Mouse (Mus musculus) frontal cortex, postnatal 25 days (tissue): ENCODE measurements at regions not wholly inside any gene's neighbourhood (a gene's known extent, or its start where the extent isn't known, plus 50 kb on each side); places are given as distances from the start of the nearest gene placed in this dataset.

Experiments used
- DNase-seq, 2 experiments: peaks; one replicate each; pipeline ENCODE4 v3.0.0; 2022; ENCODE audit warnings: low spot score in 2 of 2

DNA sequence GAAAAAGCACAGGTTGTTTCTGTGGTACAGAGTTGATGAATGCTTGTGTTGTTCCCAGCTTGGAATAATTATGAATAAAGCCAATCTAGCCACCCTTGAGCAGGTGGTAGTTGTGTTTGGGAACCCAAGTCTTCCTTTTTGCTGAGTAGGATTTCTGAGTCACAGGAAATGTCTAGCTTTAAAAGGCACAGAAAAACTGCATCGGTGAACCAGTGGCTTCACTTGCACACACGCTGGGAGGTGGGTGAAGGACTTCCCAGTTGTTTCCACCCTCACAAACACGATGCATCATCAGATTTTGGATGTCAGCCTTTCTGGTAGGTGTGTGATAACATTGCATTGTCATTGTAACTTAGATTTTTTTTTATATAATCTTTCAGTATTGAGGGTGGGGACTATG, 322.9 kb upstream of the Slco3a1 start:
- DNase-seq = no peak

DNA sequence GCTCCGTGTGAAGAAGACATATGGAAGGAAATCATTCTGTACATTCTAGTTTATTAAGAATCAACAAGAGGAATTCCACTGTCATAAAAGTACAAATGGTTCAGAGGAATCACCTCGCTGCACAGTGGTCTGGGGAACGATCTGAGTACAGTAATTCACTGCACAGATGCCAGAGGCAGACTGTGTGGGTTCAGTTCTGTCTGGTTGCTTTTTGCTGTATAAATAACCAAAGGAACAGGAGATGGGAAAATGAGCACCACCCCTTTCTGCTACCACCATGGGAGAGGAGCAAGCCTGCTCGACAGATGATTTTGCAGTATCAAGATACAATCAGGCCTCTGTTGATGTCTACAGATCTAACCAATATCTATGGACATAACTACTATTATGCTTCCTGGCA, 322.1 kb upstream of the Slco3a1 start:
- DNase-seq = no peak

DNA sequence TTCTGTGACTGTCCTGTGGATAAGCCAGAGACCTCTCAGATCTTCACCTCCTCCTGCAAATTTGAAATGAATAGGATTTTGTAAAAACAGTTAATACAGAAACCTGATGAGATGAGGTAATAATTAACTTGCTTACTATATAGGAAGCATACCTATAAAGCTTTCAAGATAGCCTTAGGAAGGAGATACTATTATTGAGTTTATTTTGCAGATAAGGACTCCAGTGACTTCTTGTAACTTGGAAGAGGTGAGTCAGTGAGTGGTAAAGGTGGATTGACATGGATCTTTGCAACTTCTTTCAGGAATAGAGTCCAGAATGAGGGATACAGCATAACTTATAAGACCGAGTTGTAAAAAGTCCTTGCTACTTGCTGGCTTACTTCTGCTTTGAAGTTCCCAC, 315.7 kb upstream of the Slco3a1 start:
- no peak for DNase-seq

GRCm38 (mm10) chr7:74862727-74863126, 308.1 kb upstream of the Slco3a1 start:
- no peak for DNase-seq

- DNase-seq = no peak
Observed at GRCm38 (mm10) chr7:74844306-74844929, 289.8 kb upstream of the Slco3a1 start.

DNA sequence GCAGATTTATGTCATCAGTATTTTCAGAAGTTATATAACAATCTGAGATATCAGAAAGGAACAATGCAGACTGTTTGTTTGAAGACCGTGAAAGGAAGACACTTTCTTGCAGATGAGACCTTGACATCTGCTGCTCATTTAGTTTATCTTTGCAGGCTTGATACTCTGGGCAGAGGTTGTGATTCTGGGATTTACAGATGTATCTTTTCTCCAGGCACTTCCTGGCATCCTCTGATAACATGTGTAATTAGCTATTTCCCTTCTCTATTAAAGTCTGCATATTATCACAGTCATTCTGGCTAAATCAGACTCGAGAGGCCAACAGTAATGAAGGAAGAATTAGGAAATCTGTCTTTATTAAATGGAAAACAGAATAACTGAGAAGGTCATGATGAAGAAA, 268.7 kb upstream of the Slco3a1 start:
- no peak for DNase-seq

DNA sequence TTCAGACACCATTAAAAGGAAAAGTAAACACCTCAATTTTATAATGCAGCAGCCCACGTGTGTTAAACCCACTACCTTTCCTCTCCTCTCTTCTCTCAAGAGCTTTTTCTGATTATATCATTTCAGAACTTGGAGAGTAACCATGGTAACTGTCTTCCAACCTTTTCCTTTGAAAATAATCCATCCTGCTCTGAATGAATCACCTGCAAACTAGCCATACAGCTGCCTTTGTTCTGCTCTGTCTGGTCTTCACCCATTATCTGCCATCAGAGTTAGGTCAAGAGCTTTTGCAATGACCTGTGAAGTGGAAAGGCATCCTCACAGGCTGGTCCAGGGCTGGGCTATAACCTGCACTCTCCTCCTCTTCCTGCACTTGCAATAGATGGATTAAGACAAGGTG, 238.7 kb upstream of the Slco3a1 start:
- no peak for DNase-seq

GRCm38 (mm10) chr7:74788696-74789095, 234.1 kb upstream of the Slco3a1 start:
- no peak for DNase-seq

DNA sequence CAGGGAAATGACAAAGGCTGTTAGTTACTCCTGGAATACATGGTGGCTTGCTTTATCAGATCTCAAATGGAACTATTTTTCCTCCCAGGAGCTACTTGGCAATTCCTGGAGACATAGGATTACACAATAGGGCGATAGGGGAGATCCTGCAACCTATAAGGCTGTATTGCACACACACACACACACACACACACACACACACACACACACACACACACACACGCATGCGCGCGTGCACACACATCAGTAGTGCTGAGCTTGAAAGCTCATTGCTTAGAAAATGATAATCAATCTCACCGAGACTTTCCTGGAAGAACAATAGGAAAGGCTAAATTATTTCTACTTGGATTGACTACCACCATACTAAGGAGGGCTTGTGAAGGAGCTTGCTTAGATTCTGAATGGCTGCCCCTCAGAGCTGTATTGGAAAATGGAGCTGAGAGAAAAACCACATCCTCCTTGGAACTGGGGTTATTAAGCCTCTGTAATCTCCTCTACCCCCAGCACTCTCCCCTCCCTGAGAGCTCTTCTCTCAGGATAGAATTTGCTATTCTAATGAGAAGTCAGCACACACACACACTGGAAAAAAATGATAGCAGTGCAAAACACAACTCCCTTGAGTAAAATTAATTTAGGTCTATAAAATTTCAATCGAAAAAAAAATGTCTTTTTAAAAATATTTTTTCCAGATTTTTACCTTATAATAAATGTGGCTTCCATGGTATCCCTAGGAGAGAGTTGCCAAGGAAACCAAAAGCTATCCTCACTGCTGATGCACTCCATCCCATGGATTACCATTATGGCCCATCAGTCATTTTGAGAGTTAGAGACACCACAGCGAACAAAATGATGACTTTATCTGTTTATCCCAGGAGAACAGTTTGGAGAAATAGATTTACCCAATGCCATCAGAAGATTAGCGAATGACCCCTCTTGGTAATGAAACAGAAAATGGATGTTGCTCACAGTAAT, 217.1 kb upstream of the Slco3a1 start:
- DNase-seq = no peak

GRCm38 (mm10) chr7:74766550-74766949, 212.0 kb upstream of the Slco3a1 start:
- DNase-seq = no peak

DNA sequence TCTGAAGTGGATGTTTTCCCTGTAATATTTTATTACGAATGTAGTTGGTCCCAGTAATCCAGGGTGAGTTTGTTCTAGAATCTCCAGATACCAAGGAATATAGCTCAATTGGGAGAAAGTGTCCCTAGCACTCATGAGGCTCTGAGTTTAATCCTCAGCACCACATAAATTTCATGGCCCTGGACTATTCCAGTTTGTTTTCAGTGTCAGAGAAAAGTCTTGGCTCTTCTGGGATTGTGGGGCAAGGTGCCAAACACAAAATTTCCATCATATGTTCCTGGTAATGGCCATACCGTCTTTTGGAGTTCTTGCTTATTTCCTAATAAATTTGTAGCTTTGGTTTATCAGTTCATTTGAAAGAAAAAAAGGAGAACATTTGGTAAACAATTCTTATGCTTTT, 202.9 kb upstream of the Slco3a1 start:
- no peak for DNase-seq

DNA sequence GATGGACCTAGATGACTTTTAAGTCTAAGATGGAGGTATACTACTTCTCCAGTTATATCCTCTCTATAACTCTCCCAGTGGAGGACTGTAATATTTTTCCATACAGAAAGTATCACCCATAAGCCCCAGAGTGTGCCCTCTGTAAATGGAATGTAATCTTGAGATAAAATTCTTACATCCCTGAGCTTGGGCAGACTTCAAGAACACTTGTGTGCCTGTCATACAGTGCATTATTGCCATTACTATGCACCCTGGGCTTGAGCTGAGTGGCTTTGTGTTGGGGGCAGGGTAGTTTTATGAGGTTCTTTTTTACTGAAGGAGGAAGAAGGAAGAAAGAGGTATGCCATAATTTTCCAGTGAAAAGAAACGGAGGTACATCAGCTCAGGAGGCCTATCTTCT, 193.1 kb upstream of the Slco3a1 start:
- no peak for DNase-seq

DNA sequence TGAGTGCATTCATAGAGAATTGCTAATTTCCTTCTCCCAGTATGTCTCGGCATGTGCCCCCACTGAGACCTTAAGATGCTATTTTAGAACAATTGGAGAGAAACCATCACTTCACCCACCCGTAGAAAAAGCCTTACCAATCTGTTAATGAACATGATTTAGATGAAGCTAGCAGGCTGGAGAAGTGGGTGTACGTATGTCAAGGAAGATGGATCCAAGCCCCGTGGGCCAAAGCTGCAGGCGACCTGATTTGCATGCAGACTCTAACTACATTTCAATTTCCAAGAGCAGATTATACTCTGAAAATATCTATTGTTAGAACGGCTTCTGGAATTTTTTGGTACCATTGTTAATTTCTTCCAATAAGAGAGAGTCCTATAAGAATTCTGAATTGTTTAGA, 180.4 kb upstream of the Slco3a1 start:
- DNase-seq = no peak

GRCm38 (mm10) chr7:74726324-74726991, 171.9 kb upstream of the Slco3a1 start:
- no peak for DNase-seq

GRCm38 (mm10) chr7:74719321-74719720, 164.7 kb upstream of the Slco3a1 start:
- DNase-seq = peak in 1 of 2 experiments; percentile 27

GRCm38 (mm10) chr7:74709993-74710581, 155.5 kb upstream of the Slco3a1 start:
- no peak for DNase-seq

DNA sequence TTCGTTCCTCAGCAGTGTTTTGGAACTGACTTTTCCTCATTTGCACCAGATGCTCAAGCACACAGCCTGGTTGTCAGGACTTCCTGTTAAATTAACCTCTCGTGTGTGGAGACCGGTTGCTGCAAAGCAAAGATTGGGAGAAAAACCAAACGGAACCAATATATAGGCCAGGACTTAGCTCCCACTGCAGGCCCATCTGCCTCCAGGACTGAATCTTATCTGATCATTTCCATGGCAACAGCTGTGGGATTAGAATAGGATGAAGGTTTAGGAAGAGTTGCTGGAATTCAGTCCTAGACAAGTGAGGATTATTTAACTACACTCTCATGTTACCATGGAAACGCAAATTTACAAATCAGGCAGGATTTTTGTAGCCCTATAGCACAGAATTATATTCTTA, 154.4 kb upstream of the Slco3a1 start:
- peak in 1 of 2 experiments; percentile 8 for DNase-seq

DNA sequence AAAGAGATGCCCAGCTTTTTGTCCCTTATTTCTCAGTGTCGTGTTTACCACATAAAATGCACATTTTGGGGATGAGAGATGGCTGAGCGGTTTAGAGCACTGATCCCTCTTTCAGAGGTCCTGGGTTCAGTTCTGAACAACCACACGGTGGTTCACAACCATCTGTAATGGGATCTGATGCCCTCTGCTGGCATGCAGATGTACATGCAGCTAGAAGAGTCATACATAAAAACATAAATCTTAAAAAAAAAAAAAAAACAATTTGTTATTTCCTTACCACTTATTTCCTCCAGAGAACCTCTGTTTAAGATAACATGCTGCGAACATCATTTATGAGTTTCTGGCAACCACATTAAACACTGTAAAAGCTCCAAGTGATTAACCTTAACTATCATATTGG, 149.0 kb upstream of the Slco3a1 start:
- no peak for DNase-seq

- no peak for DNase-seq
Observed at GRCm38 (mm10) chr7:74697794-74698354, 143.3 kb upstream of the Slco3a1 start.

- no peak for DNase-seq
Observed at GRCm38 (mm10) chr7:74696286-74696685, 141.7 kb upstream of the Slco3a1 start.

DNA sequence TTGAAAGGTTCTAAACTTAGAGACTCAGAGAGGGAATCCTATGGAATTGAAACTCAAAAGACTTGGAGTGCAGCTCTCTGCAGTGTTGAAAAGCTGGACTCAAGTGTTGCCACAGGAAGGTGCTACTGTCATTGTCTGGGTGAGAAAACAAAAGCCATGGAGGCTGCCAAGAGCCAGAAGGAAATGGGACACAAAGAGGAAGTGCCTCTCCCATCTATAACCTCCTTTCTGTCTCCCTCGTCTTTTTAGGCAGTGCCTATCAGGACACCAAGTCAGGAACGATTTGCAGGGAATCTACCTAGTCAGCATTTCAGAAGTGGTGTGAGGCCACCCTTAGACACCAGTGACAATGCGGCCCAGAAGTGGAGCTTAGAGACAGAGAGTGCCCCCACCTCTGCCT, 138.5 kb upstream of the Slco3a1 start:
- no peak for DNase-seq

DNA sequence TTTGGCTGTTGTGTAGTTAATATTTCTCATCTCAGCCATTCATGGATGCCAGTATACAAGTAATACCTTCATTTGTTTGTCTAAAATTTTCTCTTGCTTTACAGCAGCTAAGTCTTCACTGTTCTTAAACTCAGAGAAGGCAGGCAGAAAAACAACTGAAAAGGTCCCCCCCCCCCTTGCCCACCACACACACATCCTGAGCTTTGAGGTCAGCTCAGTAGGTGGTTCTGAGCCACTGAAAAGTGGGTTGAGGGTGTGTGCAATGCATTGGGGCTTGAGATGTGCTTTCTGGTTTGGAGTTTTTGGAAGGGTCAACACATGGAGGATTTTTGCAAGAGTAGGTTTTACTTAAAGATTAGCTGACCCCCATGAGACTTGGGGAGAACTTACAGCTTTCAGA, 136.1 kb upstream of the Slco3a1 start:
- DNase-seq = no peak
